In genomic region chr15:102671721-102672214, GRCm38 (mm10) we compare ENCODE assay signal across 8 mouse cellular contexts. TPM values are rescaled to one million over a fixed set of nuclear protein-coding genes. Genes with fewer than 3 reads are reported as not detected.
A peak's percentile ranks its signal among the peaks of the same experiment; 100 is the strongest.
DNase-seq lines count a peak whose midpoint lies in the region; ATAC-seq and TF ChIP-seq lines count a peak whose summit lies in the region.

No protein-coding gene starts in this region.

- peaks cover 49% of the 10 kb centered on the region for H3K27me3 ChIP-seq in erythroblast, embryonic 14.5 days (ENCODE audit: control insufficient read depth)
- no peaks in the 10 kb centered on the region for H3K27me3 ChIP-seq in forebrain, embryonic 10.5 days (ENCODE audit: poor library complexity, severe bottlenecking)
- H3K27me3 ChIP-seq in heart, embryonic 13.5 days (replicated peaks), result no peaks in the 10 kb centered on the region
- H3K27me3 ChIP-seq in liver, embryonic 14.5 days (ENCODE audit: control insufficient read depth, insufficient read depth, low read length), result peaks cover 28% of the 10 kb centered on the region
- H3K27me3 ChIP-seq in stomach, embryonic 15.5 days (replicated peaks), result no peaks in the 10 kb centered on the region

- WGBS in forebrain, embryonic 10.5 days, result 1% methylated on average over 34 of the region's 34 CpGs
- WGBS in heart, embryonic 13.5 days, result under 1% methylated on average over 33 of the region's 34 CpGs
- WGBS in liver, embryonic 14.5 days (ENCODE audit: insufficient replicate concordance), result under 1% methylated on average over 34 of the region's 34 CpGs
- under 1% methylated on average over 33 of the region's 34 CpGs for WGBS in stomach, embryonic 15.5 days

- ATAC-seq in erythroblast, adult 5-6 weeks (replicated peaks; ENCODE audit: low FRiP score, poor library complexity, severe bottlenecking), result no peak
- ATAC-seq in heart, embryonic 13.5 days (ENCODE audit: extremely low read depth, insufficient number of reproducible peaks, low FRiP score, low TSS enrichment), result peak; percentile 47; the same call in 1 of the 2 replicates
- ATAC-seq in liver, embryonic 14.5 days (ENCODE audit: insufficient read depth), result no peak
- peak; percentile 59 for ATAC-seq in stomach, embryonic 15.5 days (ENCODE audit: insufficient read depth, low FRiP score, low read depth)

- TF ChIP-seq CTCF in liver, embryonic 14.5 days (IDR thresholded peaks at IDR 0.05; ENCODE audit: low read depth), result no peak

- no peaks in the 10 kb centered on the region for H3K9me3 ChIP-seq in erythroblast, embryonic 14.5 days (ENCODE audit: control insufficient read depth, low read length)
- no peaks in the 10 kb centered on the region for H3K9me3 ChIP-seq in forebrain, embryonic 10.5 days
- H3K9me3 ChIP-seq in heart, embryonic 13.5 days, result no peaks in the 10 kb centered on the region
- no peaks in the 10 kb centered on the region for H3K9me3 ChIP-seq in liver, embryonic 14.5 days (ENCODE audit: control insufficient read depth, low read length)
- H3K9me3 ChIP-seq in stomach, embryonic 15.5 days, result no peaks in the 10 kb centered on the region

- H3K27ac ChIP-seq in forebrain, embryonic 10.5 days, result peak overlapping the region; percentile 100
- peak overlapping the region; percentile 100 for H3K27ac ChIP-seq in heart, embryonic 13.5 days (replicated peaks)
- H3K27ac ChIP-seq in liver, embryonic 14.5 days, result peak overlapping the region; percentile 27
- peak overlapping the region; percentile 99 for H3K27ac ChIP-seq in stomach, embryonic 15.5 days

- no peak for TF ChIP-seq EP300 in liver, embryonic 14.5 days (IDR thresholded peaks at IDR 0.05; ENCODE audit: low read depth)

- peak overlapping the region; percentile 73 for H3K4me3 ChIP-seq in erythroblast, embryonic 14.5 days (replicated peaks)
- peak overlapping the region; percentile 82 for H3K4me3 ChIP-seq in forebrain, embryonic 10.5 days
- H3K4me3 ChIP-seq in heart, embryonic 13.5 days, result peak overlapping the region; percentile 79
- peak overlapping the region; percentile 43 to 73; a peak in 3 of 4 replicates for H3K4me3 ChIP-seq in liver, embryonic 14.5 days (ENCODE audit: insufficient read depth in 1 of 2, low read depth in 2 of 2, low read length in 2 of 2)
- H3K4me3 ChIP-seq in stomach, embryonic 15.5 days (replicated peaks), result peak overlapping the region; percentile 53

- peaks cover 28% of the 10 kb centered on the region for H3K36me3 ChIP-seq in erythroblast, embryonic 14.5 days (ENCODE audit: control insufficient read depth)
- peaks cover 28% of the 10 kb centered on the region for H3K36me3 ChIP-seq in forebrain, embryonic 10.5 days (replicated peaks)
- H3K36me3 ChIP-seq in heart, embryonic 13.5 days, result peaks cover 28% of the 10 kb centered on the region
- H3K36me3 ChIP-seq in liver, embryonic 14.5 days (replicated peaks; ENCODE audit: control insufficient read depth, insufficient read depth, low read depth), result peaks cover 8% of the 10 kb centered on the region
- H3K36me3 ChIP-seq in stomach, embryonic 15.5 days, result peaks cover 5% of the 10 kb centered on the region

- H3K4me1 ChIP-seq in erythroblast, embryonic 14.5 days (ENCODE audit: control insufficient read depth), result peaks cover 41% of the 10 kb centered on the region
- peaks cover 51% of the 10 kb centered on the region for H3K4me1 ChIP-seq in forebrain, embryonic 10.5 days
- peaks cover 47% of the 10 kb centered on the region for H3K4me1 ChIP-seq in heart, embryonic 13.5 days
- H3K4me1 ChIP-seq in liver, embryonic 14.5 days (replicated peaks; ENCODE audit: control insufficient read depth in 2 of 2, insufficient read depth in 2 of 2, low read length in 1 of 2), result peaks cover 8 to 27% of the 10 kb centered on the region in 2 experiments; a peak in 3 of 4 replicates
- peaks cover 10% of the 10 kb centered on the region for H3K4me1 ChIP-seq in stomach, embryonic 15.5 days

- peak overlapping the region; percentile 95 for H3K9ac ChIP-seq in heart, embryonic 13.5 days
- peak overlapping the region; percentile 50 for H3K9ac ChIP-seq in liver, embryonic 14.5 days (replicated peaks)
- H3K9ac ChIP-seq in stomach, embryonic 15.5 days, result peak overlapping the region; percentile 53

- DNase-seq in forebrain, embryonic 10.5 days (ENCODE audit: extremely low spot score, low spot score), result peak; percentile 90
- peak; percentile 95 for DNase-seq in kidney, postnatal 10 days
- no peak for DNase-seq in liver, embryonic 14.5 days (ENCODE audit: low read depth in 3 of 3, low spot score in 3 of 3)
- DNase-seq in neural tube, embryonic 10.5 days (ENCODE audit: extremely low spot score, low spot score), result peak; percentile 89

- H3K4me2 ChIP-seq in heart, embryonic 13.5 days, result peak overlapping the region; percentile 88
- peak overlapping the region; percentile 63 for H3K4me2 ChIP-seq in liver, embryonic 14.5 days (ENCODE audit: low read depth)
- peak overlapping the region; percentile 80 for H3K4me2 ChIP-seq in stomach, embryonic 15.5 days

RNA-seq across cellular contexts. Expression of gene Atp5g2, which starts 0.4 kb away (rescaled TPM):
- 1.2 and 2.9 TPM in 2 replicates for polyA plus RNA-seq in erythroblast, embryonic 14.5 days (2012)
- 22.6 and 29.2 TPM in 2 replicates for total RNA-seq in erythroblast, adult 5-6 weeks (2015; ENCODE audit: low replicate concordance)
- total RNA-seq in erythroblast, adult 5-6 weeks (2017; ENCODE audit: low replicate concordance), result 9.0 and 15.5 TPM in 2 replicates
- 65.1 and 69.2 TPM in 2 replicates for polyA plus RNA-seq in forebrain, embryonic 10.5 days (2016; fragmentation: Nextera tagmentation; extraction: Ambion mirVana)
- polyA plus RNA-seq in heart, embryonic 13.5 days (2015; fragmentation: Nextera tagmentation; extraction: Ambion mirVana), result 72.3 and 73.9 TPM in 2 replicates
- 126 and 227 TPM in 2 replicates for polyA plus RNA-seq in liver, embryonic 14.5 days (2012; rRNA removed)
- 38.4 and 42.3 TPM in 2 replicates for polyA plus RNA-seq in liver, embryonic 14.5 days (2014; fragmentation: Nextera tagmentation; extraction: Ambion mirVana)
- polyA plus RNA-seq in stomach, embryonic 15.5 days (2015; fragmentation: Nextera tagmentation; extraction: Ambion mirVana), result 57.1 and 63.3 TPM in 2 replicates

RNA-seq across cellular contexts. Expression of gene Atf7, which starts 46.5 kb away (rescaled TPM):
- polyA plus RNA-seq in erythroblast, embryonic 14.5 days (2012), result 0.72 and 1.1 TPM in 2 replicates
- total RNA-seq in erythroblast, adult 5-6 weeks (2015; ENCODE audit: low replicate concordance), result 43.9 and 44.4 TPM in 2 replicates
- total RNA-seq in erythroblast, adult 5-6 weeks (2017; ENCODE audit: low replicate concordance), result 19.9 and 21.7 TPM in 2 replicates
- polyA plus RNA-seq in forebrain, embryonic 10.5 days (2016; fragmentation: Nextera tagmentation; extraction: Ambion mirVana), result 16.0 and 19.2 TPM in 2 replicates
- 25.1 and 30.0 TPM in 2 replicates for polyA plus RNA-seq in heart, embryonic 13.5 days (2015; fragmentation: Nextera tagmentation; extraction: Ambion mirVana)
- 12.3 and 15.8 TPM in 2 replicates for polyA plus RNA-seq in liver, embryonic 14.5 days (2012; rRNA removed)
- 6.8 and 7.3 TPM in 2 replicates for polyA plus RNA-seq in liver, embryonic 14.5 days (2014; fragmentation: Nextera tagmentation; extraction: Ambion mirVana)
- polyA plus RNA-seq in stomach, embryonic 15.5 days (2015; fragmentation: Nextera tagmentation; extraction: Ambion mirVana), result 35.2 and 36.5 TPM in 2 replicates

RNA-seq across cellular contexts. Expression of gene Gm28047, which starts 46.9 kb away (rescaled TPM):
- polyA plus RNA-seq in erythroblast, embryonic 14.5 days (2012), result 0.09 TPM in 1 of 2 replicates, not detected in the other
- not detected in 2 replicates for total RNA-seq in erythroblast, adult 5-6 weeks (2015; ENCODE audit: low replicate concordance)
- not detected in 2 replicates for total RNA-seq in erythroblast, adult 5-6 weeks (2017; ENCODE audit: low replicate concordance)
- 0.50 TPM in 1 of 2 replicates, not detected in the other for polyA plus RNA-seq in forebrain, embryonic 10.5 days (2016; fragmentation: Nextera tagmentation; extraction: Ambion mirVana)
- 0.41 TPM in 1 of 2 replicates, not detected in the other for polyA plus RNA-seq in heart, embryonic 13.5 days (2015; fragmentation: Nextera tagmentation; extraction: Ambion mirVana)
- polyA plus RNA-seq in liver, embryonic 14.5 days (2012; rRNA removed), result not detected in 2 replicates
- not detected in 2 replicates for polyA plus RNA-seq in liver, embryonic 14.5 days (2014; fragmentation: Nextera tagmentation; extraction: Ambion mirVana)
- 0.28 TPM in 1 of 2 replicates, not detected in the other for polyA plus RNA-seq in stomach, embryonic 15.5 days (2015; fragmentation: Nextera tagmentation; extraction: Ambion mirVana)

RNA-seq across cellular contexts. Expression of gene Calcoco1, which starts 50.2 kb away (rescaled TPM):
- polyA plus RNA-seq in erythroblast, embryonic 14.5 days (2012), result 9.1 and 9.5 TPM in 2 replicates
- total RNA-seq in erythroblast, adult 5-6 weeks (2015; ENCODE audit: low replicate concordance), result 122 and 194 TPM in 2 replicates
- 216 and 452 TPM in 2 replicates for total RNA-seq in erythroblast, adult 5-6 weeks (2017; ENCODE audit: low replicate concordance)
- polyA plus RNA-seq in forebrain, embryonic 10.5 days (2016; fragmentation: Nextera tagmentation; extraction: Ambion mirVana), result 21.9 and 24.0 TPM in 2 replicates
- polyA plus RNA-seq in heart, embryonic 13.5 days (2015; fragmentation: Nextera tagmentation; extraction: Ambion mirVana), result 50.8 and 54.6 TPM in 2 replicates
- polyA plus RNA-seq in liver, embryonic 14.5 days (2012; rRNA removed), result 5.6 and 5.7 TPM in 2 replicates
- polyA plus RNA-seq in liver, embryonic 14.5 days (2014; fragmentation: Nextera tagmentation; extraction: Ambion mirVana), result 8.4 TPM in 2 replicates
- polyA plus RNA-seq in stomach, embryonic 15.5 days (2015; fragmentation: Nextera tagmentation; extraction: Ambion mirVana), result 29.9 and 33.5 TPM in 2 replicates

Comparison
In these comparisons a context has a peak if more than half of its experiments do, and no peak if none do; other contexts are left out.
1. ATAC-seq: peak in heart, embryonic 13.5 days (single experiment) and stomach, embryonic 15.5 days (single experiment); none in erythroblast, adult 5-6 weeks (single experiment) and liver, embryonic 14.5 days (single experiment).
2. DNase-seq: peak in forebrain, embryonic 10.5 days (single experiment), kidney, postnatal 10 days (single experiment) and neural tube, embryonic 10.5 days (single experiment); none in liver, embryonic 14.5 days (0 of 3).
3. H3K27ac ChIP-seq: peak in every context shown above with its lines; median percentile 100 in forebrain, embryonic 10.5 days; 100 in heart, embryonic 13.5 days; 99 in stomach, embryonic 15.5 days; 27 in liver, embryonic 14.5 days.
4. Peak in every context shown above with its lines, with median percentiles within 50 percentile points of each other: H3K4me3 ChIP-seq, H3K4me2 ChIP-seq and H3K9ac ChIP-seq.